Mouse (Mus musculus) cerebellum, adult 11-12 months (tissue): ENCODE measurements at regions not wholly inside any gene's neighbourhood (a gene's known extent, or its start where the extent isn't known, plus 50 kb on each side); places are given as distances from the start of the nearest gene placed in this dataset.

Experiments
- DNase-seq: peaks from one replicate; pipeline ENCODE4 v3.0.0; 2022

GRCm38 (mm10) chr2:169319521-169319920, 268.0 kb downstream of the Gm11011 start:
- no peak for DNase-seq

- no peak for DNase-seq
Measured at GRCm38 (mm10) chr2:169314396-169314930, 273.1 kb downstream of the Gm11011 start.

- DNase-seq, result no peak
Measured at GRCm38 (mm10) chr2:169311821-169312220, 275.7 kb downstream of the Gm11011 start.

- no peak for DNase-seq
Measured at GRCm38 (mm10) chr2:169311356-169311755, 276.2 kb downstream of the Gm11011 start.

- DNase-seq, result no peak
Measured at GRCm38 (mm10) chr2:169304360-169304759, 283.2 kb downstream of the Gm11011 start.

- DNase-seq, result no peak
Measured at GRCm38 (mm10) chr2:169300966-169301365, 286.6 kb downstream of the Gm11011 start.

GRCm38 (mm10) chr2:169300411-169300810, 287.1 kb downstream of the Gm11011 start:
- no peak for DNase-seq

- no peak for DNase-seq
Measured at GRCm38 (mm10) chr2:169297841-169298627, 289.5 kb downstream of the Gm11011 start.

GRCm38 (mm10) chr2:169297226-169297625, 290.3 kb downstream of the Gm11011 start:
- DNase-seq, result no peak

GRCm38 (mm10) chr2:169293351-169293750, 294.2 kb downstream of the Gm11011 start:
- no peak for DNase-seq

- DNase-seq, result no peak
Measured at GRCm38 (mm10) chr2:169288891-169289605, 298.5 kb downstream of the Gm11011 start.

GRCm38 (mm10) chr2:169286701-169287100, 300.8 kb downstream of the Gm11011 start:
- no peak for DNase-seq

- DNase-seq, result no peak
Measured at GRCm38 (mm10) chr2:169282508-169283117, 304.9 kb downstream of the Gm11011 start.

GRCm38 (mm10) chr2:169275371-169275770, 312.2 kb downstream of the Gm11011 start:
- no peak for DNase-seq

- no peak for DNase-seq
Measured at GRCm38 (mm10) chr2:169274101-169274500, 313.4 kb downstream of the Gm11011 start.

GRCm38 (mm10) chr2:169272622-169273021, 314.9 kb downstream of the Gm11011 start:
- DNase-seq, result no peak

GRCm38 (mm10) chr2:169272018-169272417, 315.5 kb downstream of the Gm11011 start:
- no peak for DNase-seq

- no peak for DNase-seq
Measured at GRCm38 (mm10) chr2:169260636-169261035, 305.2 kb upstream of the Zfp64 start.

- DNase-seq, result no peak
Measured at GRCm38 (mm10) chr2:169244572-169244971, 289.2 kb upstream of the Zfp64 start.

GRCm38 (mm10) chr2:169243981-169244380, 288.6 kb upstream of the Zfp64 start:
- no peak for DNase-seq

GRCm38 (mm10) chr2:169237856-169238255, 282.5 kb upstream of the Zfp64 start:
- no peak for DNase-seq

- DNase-seq, result no peak
Measured at GRCm38 (mm10) chr2:169237321-169237720, 281.9 kb upstream of the Zfp64 start.

- no peak for DNase-seq
Measured at GRCm38 (mm10) chr2:169234368-169235070, 279.1 kb upstream of the Zfp64 start.
